Mouse (Mus musculus): Measurements from ENCODE around the gene Zfp64. TPM values are rescaled to one million over a fixed set of nuclear protein-coding genes. Genes with fewer than 3 reads are reported as not detected.

Zfp64 gene
- polyA plus RNA-seq, 1 experiment from 2014 or later, result 38.7 TPM

- no peaks in the 10 kb centered on the region for H3K9me3 ChIP-seq (ENCODE audit: control insufficient read depth, low read length)
- H3K36me3 ChIP-seq (ENCODE audit: control insufficient read depth, insufficient read depth, low read length), result no peaks in the 10 kb centered on the region
- no peaks in the 10 kb centered on the region for H3K4me1 ChIP-seq (replicated peaks; ENCODE audit: control insufficient read depth, insufficient read depth, low read length)
- no peak for DNase-seq (ENCODE audit: low spot score)
- H3K27ac ChIP-seq (ENCODE audit: low read depth), result no peak overlapping the region
- H3K9ac ChIP-seq (ENCODE audit: low read length), result no peak overlapping the region
- no peak overlapping the region for H3K4me2 ChIP-seq (ENCODE audit: low read length)
- H3K4me3 ChIP-seq (ENCODE audit: low read depth, low read length), result no peak overlapping the region
- ATAC-seq (replicated peaks; ENCODE audit: low FRiP score, low TSS enrichment, low read depth), result no peak
- H3K27me3 ChIP-seq (replicated peaks; ENCODE audit: control insufficient read depth, insufficient read depth, low read length), result no peaks in the 10 kb centered on the region
- 72% methylated on average over 7 of the region's 7 CpGs for WGBS
These were observed 57.5 kb downstream of the Zfp64 start for GRCm38 (mm10) chr2:168897906-168898305.

DNA sequence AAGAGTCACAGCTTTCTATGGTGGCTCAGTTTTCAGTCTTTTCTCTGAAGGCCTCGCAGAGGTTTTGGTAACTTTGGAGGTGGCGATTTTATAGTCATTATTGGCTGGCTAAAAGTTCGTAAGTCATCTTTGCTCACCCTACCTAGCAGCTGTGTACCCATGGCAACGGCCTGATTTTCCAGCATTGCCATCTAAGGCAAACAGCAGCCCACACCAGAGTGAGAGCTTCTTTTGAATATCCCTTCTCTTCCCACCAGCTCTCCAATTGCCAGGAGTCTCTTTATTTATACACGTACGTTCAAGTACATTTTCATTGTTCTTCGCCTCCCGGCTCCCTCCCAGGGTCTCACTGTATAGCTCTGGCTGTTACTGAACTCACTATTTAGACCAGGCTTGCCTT, 59.9 kb downstream of the Zfp64 start:
- Histone ChIP-seq H3K9ac (ENCODE audit: low read length) (no peak overlapping the region), H3K27me3 (replicated peaks; ENCODE audit: control insufficient read depth, insufficient read depth, low read length) (no peaks in the 10 kb centered on the region), H3K9me3 (ENCODE audit: control insufficient read depth, low read length) (no peaks in the 10 kb centered on the region), H3K36me3 (ENCODE audit: control insufficient read depth, insufficient read depth, low read length) (no peaks in the 10 kb centered on the region), H3K4me3 (ENCODE audit: low read depth, low read length) (no peak overlapping the region), H3K4me2 (ENCODE audit: low read length) (no peak overlapping the region), H3K4me1 (replicated peaks; ENCODE audit: control insufficient read depth, insufficient read depth, low read length) (no peaks in the 10 kb centered on the region), H3K27ac (ENCODE audit: low read depth) (no peak overlapping the region)
- ATAC-seq (replicated peaks; ENCODE audit: low FRiP score, low TSS enrichment, low read depth) (no peak), DNase-seq (ENCODE audit: low spot score) (no peak)
- WGBS, result 87% methylated on average over 8 of the region's 8 CpGs

- Histone ChIP-seq H3K4me2 (ENCODE audit: low read length) (no peak overlapping the region), H3K4me1 (replicated peaks; ENCODE audit: control insufficient read depth, insufficient read depth, low read length) (no peaks in the 10 kb centered on the region), H3K4me3 (ENCODE audit: low read depth, low read length) (no peak overlapping the region), H3K36me3 (ENCODE audit: control insufficient read depth, insufficient read depth, low read length) (no peaks in the 10 kb centered on the region), H3K27ac (ENCODE audit: low read depth) (no peak overlapping the region), H3K9ac (ENCODE audit: low read length) (no peak overlapping the region), H3K27me3 (replicated peaks; ENCODE audit: control insufficient read depth, insufficient read depth, low read length) (no peaks in the 10 kb centered on the region), H3K9me3 (ENCODE audit: control insufficient read depth, low read length) (no peaks in the 10 kb centered on the region)
- DNase-seq (ENCODE audit: low spot score) (no peak), ATAC-seq (replicated peaks; ENCODE audit: low FRiP score, low TSS enrichment, low read depth) (no peak)
- WGBS, result 91% methylated on average over 7 of the region's 7 CpGs
These were observed 60.6 kb downstream of the Zfp64 start for GRCm38 (mm10) chr2:168894738-168895137.

DNA sequence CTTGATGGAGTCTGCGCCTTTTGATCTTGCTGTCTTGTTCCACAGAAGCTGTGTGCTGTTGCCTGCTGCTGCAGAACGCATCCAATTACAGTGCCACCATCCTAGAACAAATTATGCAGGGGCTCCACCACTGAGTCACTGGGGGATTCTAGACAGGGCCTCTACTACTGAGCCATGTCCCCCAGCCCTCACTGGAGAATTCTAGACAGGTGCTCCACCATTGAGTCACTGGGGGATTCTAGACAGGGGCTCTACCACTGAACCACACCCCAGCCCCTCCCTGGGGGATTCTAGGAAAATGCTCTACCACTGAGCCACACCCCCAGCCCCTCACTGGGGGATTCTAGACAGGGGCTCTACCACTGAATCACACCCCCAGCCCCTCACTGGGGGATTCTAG, 63.3 kb downstream of the Zfp64 start:
- H3K4me3 ChIP-seq (ENCODE audit: low read depth, low read length), result no peak overlapping the region
- H3K27ac ChIP-seq (ENCODE audit: low read depth), result no peak overlapping the region
- 86% methylated on average over 2 of the region's 2 CpGs for WGBS
- H3K36me3 ChIP-seq (ENCODE audit: control insufficient read depth, insufficient read depth, low read length), result no peaks in the 10 kb centered on the region
- no peak overlapping the region for H3K9ac ChIP-seq (ENCODE audit: low read length)
- no peaks in the 10 kb centered on the region for H3K4me1 ChIP-seq (replicated peaks; ENCODE audit: control insufficient read depth, insufficient read depth, low read length)
- no peaks in the 10 kb centered on the region for H3K9me3 ChIP-seq (ENCODE audit: control insufficient read depth, low read length)
- H3K4me2 ChIP-seq (ENCODE audit: low read length), result no peak overlapping the region
- H3K27me3 ChIP-seq (replicated peaks; ENCODE audit: control insufficient read depth, insufficient read depth, low read length), result no peaks in the 10 kb centered on the region
- ATAC-seq (replicated peaks; ENCODE audit: low FRiP score, low TSS enrichment, low read depth), result no peak
- DNase-seq (ENCODE audit: low spot score), result no peak

GRCm38 (mm10) chr2:168884641-168885040, 70.7 kb downstream of the Zfp64 start:
- DNase-seq (ENCODE audit: low spot score), result no peak
- Histone ChIP-seq H3K4me2 (ENCODE audit: low read length) (no peak overlapping the region), H3K36me3 (ENCODE audit: control insufficient read depth, insufficient read depth, low read length) (no peaks in the 10 kb centered on the region), H3K4me3 (ENCODE audit: low read depth, low read length) (no peak overlapping the region), H3K4me1 (replicated peaks; ENCODE audit: control insufficient read depth, insufficient read depth, low read length) (no peaks in the 10 kb centered on the region), H3K9ac (ENCODE audit: low read length) (no peak overlapping the region), H3K27me3 (replicated peaks; ENCODE audit: control insufficient read depth, insufficient read depth, low read length) (no peaks in the 10 kb centered on the region), H3K9me3 (ENCODE audit: control insufficient read depth, low read length) (no peaks in the 10 kb centered on the region), H3K27ac (ENCODE audit: low read depth) (no peak overlapping the region)
- no peak for ATAC-seq (replicated peaks; ENCODE audit: low FRiP score, low TSS enrichment, low read depth)
- 41% methylated on average over 8 of the region's 8 CpGs for WGBS

DNA sequence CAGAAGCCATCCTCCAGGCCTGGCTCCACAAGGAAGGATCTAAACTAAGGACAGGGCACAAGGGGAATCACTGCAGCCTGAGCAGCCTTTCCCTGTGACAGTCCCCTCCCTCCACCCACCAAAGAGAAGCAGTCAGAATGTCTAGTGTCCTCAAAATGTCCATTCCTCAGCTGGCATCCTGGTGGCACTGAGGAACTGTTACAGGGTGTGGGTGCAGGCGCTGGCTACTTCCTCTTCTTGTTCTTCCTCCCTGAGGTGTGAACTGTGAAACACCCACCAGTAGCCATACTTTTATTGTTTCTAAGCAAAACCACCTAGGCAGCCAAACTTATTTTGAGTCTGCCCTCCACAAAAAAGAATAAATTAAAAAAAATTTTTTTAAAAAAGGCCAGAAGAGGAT, 72.4 kb downstream of the Zfp64 start:
- Histone ChIP-seq H3K27me3 (replicated peaks; ENCODE audit: control insufficient read depth, insufficient read depth, low read length) (no peaks in the 10 kb centered on the region), H3K27ac (ENCODE audit: low read depth) (no peak overlapping the region), H3K9ac (ENCODE audit: low read length) (no peak overlapping the region), H3K4me2 (ENCODE audit: low read length) (no peak overlapping the region), H3K9me3 (ENCODE audit: control insufficient read depth, low read length) (no peaks in the 10 kb centered on the region), H3K4me1 (replicated peaks; ENCODE audit: control insufficient read depth, insufficient read depth, low read length) (no peaks in the 10 kb centered on the region), H3K36me3 (ENCODE audit: control insufficient read depth, insufficient read depth, low read length) (no peaks in the 10 kb centered on the region), H3K4me3 (ENCODE audit: low read depth, low read length) (no peak overlapping the region)
- 85% methylated on average over 1 of the region's 1 CpGs for WGBS
- DNase-seq (ENCODE audit: low spot score) (no peak), ATAC-seq (replicated peaks; ENCODE audit: low FRiP score, low TSS enrichment, low read depth) (no peak)

DNA sequence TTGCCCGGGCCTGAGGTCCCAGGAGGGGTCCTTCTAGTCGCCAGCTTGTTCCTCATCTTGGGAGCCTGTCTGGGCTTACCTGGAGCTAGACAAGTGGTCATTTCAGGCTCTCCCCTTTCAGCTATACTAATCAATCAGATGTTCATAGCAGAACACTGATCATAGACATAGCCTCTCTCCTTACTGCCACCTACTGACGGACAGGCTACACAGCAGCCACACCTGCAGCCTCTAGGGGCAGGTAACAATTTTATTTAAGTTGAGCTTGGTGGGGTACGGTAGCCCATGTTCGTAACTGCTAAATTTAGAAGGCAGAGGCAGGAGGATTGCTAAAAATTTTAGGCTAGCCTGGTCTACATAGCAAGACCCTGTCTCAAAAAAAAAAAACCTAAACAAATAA, 73.5 kb downstream of the Zfp64 start:
- no peaks in the 10 kb centered on the region for H3K27me3 ChIP-seq (replicated peaks; ENCODE audit: control insufficient read depth, insufficient read depth, low read length)
- H3K4me1 ChIP-seq (replicated peaks; ENCODE audit: control insufficient read depth, insufficient read depth, low read length), result no peaks in the 10 kb centered on the region
- WGBS, result 61% methylated on average over 5 of the region's 5 CpGs
- no peaks in the 10 kb centered on the region for H3K36me3 ChIP-seq (ENCODE audit: control insufficient read depth, insufficient read depth, low read length)
- no peak overlapping the region for H3K4me2 ChIP-seq (ENCODE audit: low read length)
- H3K27ac ChIP-seq (ENCODE audit: low read depth), result no peak overlapping the region
- no peak overlapping the region for H3K4me3 ChIP-seq (ENCODE audit: low read depth, low read length)
- no peak overlapping the region for H3K9ac ChIP-seq (ENCODE audit: low read length)
- no peak for ATAC-seq (replicated peaks; ENCODE audit: low FRiP score, low TSS enrichment, low read depth)
- H3K9me3 ChIP-seq (ENCODE audit: control insufficient read depth, low read length), result no peaks in the 10 kb centered on the region
- DNase-seq (ENCODE audit: low spot score), result no peak

DNA sequence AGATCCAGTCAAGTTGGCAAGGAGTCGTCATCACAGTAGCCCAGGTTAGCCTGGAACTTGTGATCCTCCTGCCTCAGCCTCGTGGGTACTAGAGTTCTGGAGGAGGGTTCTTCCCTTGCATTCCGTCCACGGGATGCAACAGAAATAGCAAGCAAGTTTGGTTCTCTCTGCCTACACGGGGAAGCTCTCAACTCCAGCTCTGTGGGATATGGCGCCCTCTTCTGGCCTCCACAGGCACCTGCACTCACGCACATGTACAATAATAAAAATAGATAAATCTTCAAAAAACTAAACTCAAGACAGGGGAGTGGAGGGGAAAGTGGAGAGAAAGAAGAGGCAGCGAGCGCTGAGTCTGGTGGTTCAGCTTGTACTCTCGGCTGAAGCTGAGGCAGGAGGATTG, 75.8 kb downstream of the Zfp64 start:
- H3K9ac ChIP-seq (ENCODE audit: low read length), result no peak overlapping the region
- no peaks in the 10 kb centered on the region for H3K36me3 ChIP-seq (ENCODE audit: control insufficient read depth, insufficient read depth, low read length)
- H3K4me2 ChIP-seq (ENCODE audit: low read length), result no peak overlapping the region
- H3K27ac ChIP-seq (ENCODE audit: low read depth), result no peak overlapping the region
- H3K27me3 ChIP-seq (replicated peaks; ENCODE audit: control insufficient read depth, insufficient read depth, low read length), result no peaks in the 10 kb centered on the region
- DNase-seq (ENCODE audit: low spot score) (no peak), ATAC-seq (replicated peaks; ENCODE audit: low FRiP score, low TSS enrichment, low read depth) (no peak)
- WGBS, result 86% methylated on average over 10 of the region's 10 CpGs
- no peaks in the 10 kb centered on the region for H3K4me1 ChIP-seq (replicated peaks; ENCODE audit: control insufficient read depth, insufficient read depth, low read length)
- no peak overlapping the region for H3K4me3 ChIP-seq (ENCODE audit: low read depth, low read length)
- no peaks in the 10 kb centered on the region for H3K9me3 ChIP-seq (ENCODE audit: control insufficient read depth, low read length)

GRCm38 (mm10) chr2:168878708-168879107, 76.7 kb downstream of the Zfp64 start:
- DNase-seq (ENCODE audit: low spot score) (no peak), ATAC-seq (replicated peaks; ENCODE audit: low FRiP score, low TSS enrichment, low read depth) (no peak)
- Histone ChIP-seq H3K9ac (ENCODE audit: low read length) (no peak overlapping the region), H3K9me3 (ENCODE audit: control insufficient read depth, low read length) (no peaks in the 10 kb centered on the region), H3K27ac (ENCODE audit: low read depth) (no peak overlapping the region), H3K4me3 (ENCODE audit: low read depth, low read length) (no peak overlapping the region), H3K27me3 (replicated peaks; ENCODE audit: control insufficient read depth, insufficient read depth, low read length) (no peaks in the 10 kb centered on the region), H3K36me3 (ENCODE audit: control insufficient read depth, insufficient read depth, low read length) (no peaks in the 10 kb centered on the region), H3K4me1 (replicated peaks; ENCODE audit: control insufficient read depth, insufficient read depth, low read length) (no peaks in the 10 kb centered on the region), H3K4me2 (ENCODE audit: low read length) (no peak overlapping the region)
- 42% methylated on average over 8 of the region's 8 CpGs for WGBS

Data from intestine, embryonic 14.5 days (tissue).